Mouse (Mus musculus) midbrain, embryonic 15.5 days (tissue): ENCODE measurements at regions not wholly inside any gene's neighbourhood (a gene's known extent, or its start where the extent isn't known, plus 50 kb on each side); places are given as distances from the start of the nearest gene placed in this dataset.

Experiments used
- ATAC-seq: fragments of 200-750 bp; cut with Nextera tagmentation; replicated peaks from 2 replicates; pipeline ENCODE4 v1.8.0; 2017; ENCODE audit warnings: moderate TSS enrichment
- H3K27ac ChIP-seq: fragments of 300-500 bp; sonication (generic); 2 replicates; pipeline ENCODE4 v1.5.1; 2015; ENCODE audit warnings: mild to moderate bottlenecking, inconsistent platforms
- H3K27me3 ChIP-seq: fragments of 300-500 bp; sonication (generic); replicated peaks from 2 replicates; pipeline ENCODE4 v1.6.1; 2015; ENCODE audit warnings: inconsistent platforms
- H3K36me3 ChIP-seq: fragments of 300-500 bp; sonication (generic); replicated peaks from 2 replicates; pipeline ENCODE4 v1.6.1; 2015; ENCODE audit warnings: inconsistent platforms
- H3K4me1 ChIP-seq: fragments of 300-500 bp; sonication (generic); 2 replicates; pipeline ENCODE4 v1.6.1; 2015; ENCODE audit warnings: inconsistent platforms
- H3K4me2 ChIP-seq: fragments of 300-500 bp; sonication (generic); 2 replicates; pipeline ENCODE4 v1.6.1; 2015; ENCODE audit warnings: inconsistent platforms, mild to moderate bottlenecking, moderate library complexity
- H3K4me3 ChIP-seq: fragments of 300-500 bp; sonication (generic); 2 replicates; pipeline ENCODE4 v1.5.1; 2015; ENCODE audit warnings: mild to moderate bottlenecking, inconsistent platforms
- H3K9ac ChIP-seq: fragments of 300-500 bp; sonication (generic); 2 replicates; pipeline ENCODE4 v1.6.1; 2015; ENCODE audit warnings: mild to moderate bottlenecking, inconsistent platforms
- H3K9me3 ChIP-seq: fragments of 300-500 bp; sonication (generic); 2 replicates; pipeline ENCODE4 v1.6.1; 2016; ENCODE audit warnings: inconsistent platforms
- WGBS: fragments of 180-500 bp; shearing (Covaris S2); methylation state at CpG from one replicate; pipeline ENCODE4 v1.1.7; 2015; ENCODE audit warnings: mixed read lengths; 5-methylcytosine and 5-hydroxymethylcytosine counted together

GRCm38 (mm10) chr9:87557841-87558240, 173.2 kb downstream of the Tbx18 start:
- Histone ChIP-seq H3K4me3 (no peak overlapping the region), H3K9ac (no peak overlapping the region)
- 81% methylated on average over 12 of the region's 12 CpGs for WGBS

GRCm38 (mm10) chr9:87556953-87557394, 174.1 kb downstream of the Tbx18 start:
- no peaks in the 10 kb centered on the region for H3K36me3 ChIP-seq
- no peak overlapping the region for H3K9ac ChIP-seq
- ATAC-seq, result no peak
- H3K4me1 ChIP-seq, result no peaks in the 10 kb centered on the region
- no peak overlapping the region for H3K4me2 ChIP-seq
- no peaks in the 10 kb centered on the region for H3K27me3 ChIP-seq
- WGBS, result 24% methylated on average over 8 of the region's 8 CpGs
- no peaks in the 10 kb centered on the region for H3K9me3 ChIP-seq
- H3K4me3 ChIP-seq, result no peak overlapping the region
- H3K27ac ChIP-seq, result no peak overlapping the region

More at GRCm38 (mm10) chr9:87557841-87558240, 173.2 kb downstream of the Tbx18 start:
- Histone ChIP-seq H3K27me3 (no peaks in the 10 kb centered on the region), H3K4me2 (no peak overlapping the region), H3K36me3 (no peaks in the 10 kb centered on the region), H3K9me3 (no peaks in the 10 kb centered on the region), H3K27ac (no peak overlapping the region), H3K4me1 (no peaks in the 10 kb centered on the region)
- ATAC-seq, result no peak

GRCm38 (mm10) chr9:87556552-87556951, 174.5 kb downstream of the Tbx18 start:
- ATAC-seq, result no peak
- Histone ChIP-seq H3K9me3 (no peaks in the 10 kb centered on the region), H3K27me3 (no peaks in the 10 kb centered on the region), H3K9ac (no peak overlapping the region), H3K27ac (no peak overlapping the region), H3K4me1 (no peaks in the 10 kb centered on the region), H3K36me3 (no peaks in the 10 kb centered on the region), H3K4me2 (no peak overlapping the region), H3K4me3 (no peak overlapping the region)
- WGBS, result 17% methylated on average over 7 of the region's 7 CpGs

- H3K4me1 ChIP-seq, result no peaks in the 10 kb centered on the region
- no peak overlapping the region for H3K4me2 ChIP-seq
- no peak; the same call in 1 of the 2 replicates for ATAC-seq
- no peak overlapping the region for H3K27ac ChIP-seq
- H3K4me3 ChIP-seq, result no peak overlapping the region
- H3K27me3 ChIP-seq, result no peaks in the 10 kb centered on the region
- no peaks in the 10 kb centered on the region for H3K9me3 ChIP-seq
- H3K36me3 ChIP-seq, result no peaks in the 10 kb centered on the region
- H3K9ac ChIP-seq, result no peak overlapping the region
- 49% methylated on average over 8 of the region's 8 CpGs for WGBS
These were observed 197.9 kb downstream of the Tbx18 start for GRCm38 (mm10) chr9:87533182-87533581.

GRCm38 (mm10) chr9:87529908-87530307, 201.2 kb downstream of the Tbx18 start:
- Histone ChIP-seq H3K27me3 (no peaks in the 10 kb centered on the region), H3K9me3 (no peaks in the 10 kb centered on the region), H3K4me2 (no peak overlapping the region), H3K4me1 (no peaks in the 10 kb centered on the region), H3K27ac (no peak overlapping the region), H3K9ac (no peak overlapping the region), H3K4me3 (no peak overlapping the region), H3K36me3 (no peaks in the 10 kb centered on the region)
- 89% methylated on average over 2 of the region's 2 CpGs for WGBS
- ATAC-seq, result no peak

- no peak overlapping the region for H3K27ac ChIP-seq
- H3K27me3 ChIP-seq, result no peaks in the 10 kb centered on the region
- 83% methylated on average over 5 of the region's 5 CpGs for WGBS
- H3K4me2 ChIP-seq, result no peak overlapping the region
- no peak overlapping the region for H3K4me3 ChIP-seq
- H3K36me3 ChIP-seq, result no peaks in the 10 kb centered on the region
- no peak for ATAC-seq
- no peak overlapping the region for H3K9ac ChIP-seq
- no peaks in the 10 kb centered on the region for H3K4me1 ChIP-seq
- no peaks in the 10 kb centered on the region for H3K9me3 ChIP-seq
These were observed 206.0 kb downstream of the Tbx18 start for GRCm38 (mm10) chr9:87524890-87525684.

GRCm38 (mm10) chr9:87510683-87511082, 220.4 kb downstream of the Tbx18 start:
- H3K9ac ChIP-seq, result no peak overlapping the region
- H3K4me2 ChIP-seq, result no peak overlapping the region
- no peak overlapping the region for H3K4me3 ChIP-seq
- H3K27me3 ChIP-seq, result no peaks in the 10 kb centered on the region
- 75% methylated on average over 4 of the region's 4 CpGs for WGBS
- H3K27ac ChIP-seq, result no peak overlapping the region
- no peak for ATAC-seq
- H3K36me3 ChIP-seq, result no peaks in the 10 kb centered on the region
- no peaks in the 10 kb centered on the region for H3K9me3 ChIP-seq
- no peaks in the 10 kb centered on the region for H3K4me1 ChIP-seq

GRCm38 (mm10) chr9:87504673-87505385, 226.2 kb downstream of the Tbx18 start:
- Histone ChIP-seq H3K4me2 (no peak overlapping the region), H3K36me3 (no peaks in the 10 kb centered on the region), H3K4me3 (no peak overlapping the region), H3K27me3 (no peaks in the 10 kb centered on the region), H3K9ac (no peak overlapping the region), H3K4me1 (no peaks in the 10 kb centered on the region), H3K27ac (no peak overlapping the region), H3K9me3 (no peaks in the 10 kb centered on the region)
- ATAC-seq, result no peak
- WGBS, result 73% methylated on average over 10 of the region's 10 CpGs

- WGBS, result 87% methylated on average over 3 of the region's 3 CpGs
- H3K4me3 ChIP-seq, result no peak overlapping the region
- H3K9me3 ChIP-seq, result no peaks in the 10 kb centered on the region
- no peak overlapping the region for H3K4me2 ChIP-seq
- H3K9ac ChIP-seq, result no peak overlapping the region
- no peaks in the 10 kb centered on the region for H3K27me3 ChIP-seq
- no peaks in the 10 kb centered on the region for H3K4me1 ChIP-seq
- no peak for ATAC-seq
- no peaks in the 10 kb centered on the region for H3K36me3 ChIP-seq
- H3K27ac ChIP-seq, result no peak overlapping the region
These were observed 208.8 kb upstream of the Cep162 start for GRCm38 (mm10) chr9:87464141-87464540.

- 81% methylated on average over 2 of the region's 2 CpGs for WGBS
- Histone ChIP-seq H3K4me2 (no peak overlapping the region), H3K9me3 (no peaks in the 10 kb centered on the region), H3K4me3 (no peak overlapping the region), H3K27me3 (no peaks in the 10 kb centered on the region), H3K27ac (no peak overlapping the region), H3K36me3 (no peaks in the 10 kb centered on the region), H3K9ac (no peak overlapping the region), H3K4me1 (no peaks in the 10 kb centered on the region)
- no peak for ATAC-seq
These were observed 197.9 kb upstream of the Cep162 start for GRCm38 (mm10) chr9:87453261-87453660.

GRCm38 (mm10) chr9:87452571-87452970, 197.2 kb upstream of the Cep162 start:
- H3K27ac ChIP-seq, result no peak overlapping the region
- no peak for ATAC-seq
- WGBS, result 83% methylated on average over 2 of the region's 2 CpGs

GRCm38 (mm10) chr9:87443467-87444235, 188.3 kb upstream of the Cep162 start:
- Histone ChIP-seq H3K9ac (no peak overlapping the region), H3K9me3 (no peaks in the 10 kb centered on the region), H3K27ac (no peak overlapping the region), H3K27me3 (no peaks in the 10 kb centered on the region), H3K4me3 (no peak overlapping the region), H3K4me1 (no peaks in the 10 kb centered on the region), H3K4me2 (no peak overlapping the region), H3K36me3 (no peaks in the 10 kb centered on the region)
- WGBS, result 70% methylated on average over 10 of the region's 10 CpGs
- no peak for ATAC-seq

More at GRCm38 (mm10) chr9:87452571-87452970, 197.2 kb upstream of the Cep162 start:
- Histone ChIP-seq H3K9ac (no peak overlapping the region), H3K27me3 (no peaks in the 10 kb centered on the region), H3K4me2 (no peak overlapping the region), H3K4me1 (no peaks in the 10 kb centered on the region), H3K9me3 (no peaks in the 10 kb centered on the region), H3K4me3 (no peak overlapping the region), H3K36me3 (no peaks in the 10 kb centered on the region)
